Mouse (Mus musculus): Measurements from ENCODE around the gene Olfr1085. TPM values are rescaled to one million over a fixed set of nuclear protein-coding genes. Genes with fewer than 3 reads are reported as not detected.
"Not testable (repeated sequence)": the region's sequence is repeated elsewhere in the genome, so short reads cannot be mapped to it uniquely, and the experiment has no call there.

The Olfr1085 gene
- polyA plus RNA-seq (2015; fragmentation: Nextera tagmentation; extraction: Ambion mirVana): not detected in 2 replicates

GRCm38 (mm10) chr2:86661919-86662318 is at the start of gene Olfr1085:
Gene Olfr1085 (minus strand): TSS chr2:86662019.
- H3K4me3 ChIP-seq (replicated peaks; ENCODE audit: low read length): no peak within 1 kb of the TSS
- H3K4me1 ChIP-seq (ENCODE audit: control insufficient read depth, insufficient read depth, low read length): no peaks in the 10 kb centered on the region
- H3K9me3 ChIP-seq (replicated peaks; ENCODE audit: control insufficient read depth, low read length): no peaks in the 10 kb centered on the region
- no peak within 1 kb of the TSS for H3K4me2 ChIP-seq (ENCODE audit: low read depth, low read length)
- ATAC-seq (ENCODE audit: insufficient read depth, low FRiP score): no peak
- H3K27ac ChIP-seq (ENCODE audit: low read length): no peak within 1 kb of the TSS
- H3K36me3 ChIP-seq (ENCODE audit: control insufficient read depth, insufficient read depth, low read length): no peaks in the 10 kb centered on the region
- WGBS: 25% methylated on average over 1 of the region's 1 CpGs
- H3K27me3 ChIP-seq (ENCODE audit: control insufficient read depth, insufficient read depth, low read length): no peaks in the 10 kb centered on the region
- no peak within 1 kb of the TSS for H3K9ac ChIP-seq (ENCODE audit: low read length)

- no peak within 1 kb of the TSS for H3K9ac ChIP-seq (ENCODE audit: low read length)
- no peak within 1 kb of the TSS for H3K4me3 ChIP-seq (replicated peaks; ENCODE audit: low read length)
- no peaks in the 10 kb centered on the region for H3K36me3 ChIP-seq (ENCODE audit: control insufficient read depth, insufficient read depth, low read length)
- H3K9me3 ChIP-seq (replicated peaks; ENCODE audit: control insufficient read depth, low read length): no peaks in the 10 kb centered on the region
- no peak within 1 kb of the TSS for H3K4me2 ChIP-seq (ENCODE audit: low read depth, low read length)
- no peaks in the 10 kb centered on the region for H3K27me3 ChIP-seq (ENCODE audit: control insufficient read depth, insufficient read depth, low read length)
- ATAC-seq (ENCODE audit: insufficient read depth, low FRiP score): no peak
- no peaks in the 10 kb centered on the region for H3K4me1 ChIP-seq (ENCODE audit: control insufficient read depth, insufficient read depth, low read length)
- no peak within 1 kb of the TSS for H3K27ac ChIP-seq (ENCODE audit: low read length)
Observed at GRCm38 (mm10) chr2:86698295-86698694, 36.5 kb upstream of the Olfr1085 start, which contains the start of gene Olfr1087. Gene Olfr1087 (minus strand): TSS chr2:86698395.

GRCm38 (mm10) chr2:86679992-86680391 is 18.2 kb upstream of the Olfr1085 start, which contains the start of gene Olfr1086:
Gene Olfr1086 (minus strand): TSS chr2:86680092.
- 81% methylated on average over 2 of the region's 2 CpGs for WGBS
- no peak for ATAC-seq (ENCODE audit: insufficient read depth, low FRiP score)

GRCm38 (mm10) chr2:86639625-86640024 is 22.2 kb downstream of the Olfr1085 start, which contains the start of gene Olfr1084:
Gene Olfr1084 (minus strand): TSS chr2:86639725.
- 83% methylated on average over 1 of the region's 1 CpGs for WGBS

More at GRCm38 (mm10) chr2:86679992-86680391, 18.2 kb upstream of the Olfr1085 start, which contains the start of gene Olfr1086:
- no peak within 1 kb of the TSS for H3K27ac ChIP-seq (ENCODE audit: low read length)
- no peaks in the 10 kb centered on the region for H3K36me3 ChIP-seq (ENCODE audit: control insufficient read depth, insufficient read depth, low read length)
- no peak within 1 kb of the TSS for H3K4me2 ChIP-seq (ENCODE audit: low read depth, low read length)
- no peaks in the 10 kb centered on the region for H3K9me3 ChIP-seq (replicated peaks; ENCODE audit: control insufficient read depth, low read length)
- H3K9ac ChIP-seq (ENCODE audit: low read length): no peak within 1 kb of the TSS
- H3K4me3 ChIP-seq (replicated peaks; ENCODE audit: low read length): no peak within 1 kb of the TSS
- H3K4me1 ChIP-seq (ENCODE audit: control insufficient read depth, insufficient read depth, low read length): no peaks in the 10 kb centered on the region
- no peaks in the 10 kb centered on the region for H3K27me3 ChIP-seq (ENCODE audit: control insufficient read depth, insufficient read depth, low read length)

More at GRCm38 (mm10) chr2:86639625-86640024, 22.2 kb downstream of the Olfr1085 start, which contains the start of gene Olfr1084:
- not testable (repeated sequence) for H3K4me3 ChIP-seq (replicated peaks; ENCODE audit: low read length); H3K27ac ChIP-seq (ENCODE audit: low read length); H3K4me1 ChIP-seq (ENCODE audit: control insufficient read depth, insufficient read depth, low read length); ATAC-seq (ENCODE audit: insufficient read depth, low FRiP score); H3K9ac ChIP-seq (ENCODE audit: low read length); H3K4me2 ChIP-seq (ENCODE audit: low read depth, low read length); H3K9me3 ChIP-seq (replicated peaks; ENCODE audit: control insufficient read depth, low read length); H3K27me3 ChIP-seq (ENCODE audit: control insufficient read depth, insufficient read depth, low read length); H3K36me3 ChIP-seq (ENCODE audit: control insufficient read depth, insufficient read depth, low read length)

Other genes with a start within 250 kb of the Olfr1085 start
- not detected in 2 replicates for gene Olfr1061, start 248.0 kb downstream of the Olfr1085 start, polyA plus RNA-seq (2015; fragmentation: Nextera tagmentation; extraction: Ambion mirVana)
- not detected in 2 replicates for gene Olfr1062, start 235.3 kb downstream of the Olfr1085 start, polyA plus RNA-seq (2015; fragmentation: Nextera tagmentation; extraction: Ambion mirVana)
- gene Olfr1065, start 211.4 kb downstream of the Olfr1085 start, polyA plus RNA-seq (2015; fragmentation: Nextera tagmentation; extraction: Ambion mirVana): not detected in 2 replicates
- gene Olfr1066, start 205.8 kb downstream of the Olfr1085 start, polyA plus RNA-seq (2015; fragmentation: Nextera tagmentation; extraction: Ambion mirVana): not detected in 2 replicates
- gene Olfr228, start 174.6 kb downstream of the Olfr1085 start, polyA plus RNA-seq (2015; fragmentation: Nextera tagmentation; extraction: Ambion mirVana): not detected in 2 replicates
- not detected in 2 replicates for gene Olfr1076, start 153.6 kb downstream of the Olfr1085 start, polyA plus RNA-seq (2015; fragmentation: Nextera tagmentation; extraction: Ambion mirVana)
- not detected in 2 replicates for gene Olfr1079, start 119.5 kb downstream of the Olfr1085 start, polyA plus RNA-seq (2015; fragmentation: Nextera tagmentation; extraction: Ambion mirVana)
- gene Olfr1080, start 103.8 kb downstream of the Olfr1085 start, polyA plus RNA-seq (2015; fragmentation: Nextera tagmentation; extraction: Ambion mirVana): not detected in 2 replicates
- gene Olfr1082, start 63.1 kb downstream of the Olfr1085 start, polyA plus RNA-seq (2015; fragmentation: Nextera tagmentation; extraction: Ambion mirVana): not detected in 2 replicates
- not detected in 2 replicates for gene Olfr1084, start 22.3 kb downstream of the Olfr1085 start, polyA plus RNA-seq (2015; fragmentation: Nextera tagmentation; extraction: Ambion mirVana)
- not detected in 2 replicates for gene Olfr1086, start 18.1 kb upstream of the Olfr1085 start, polyA plus RNA-seq (2015; fragmentation: Nextera tagmentation; extraction: Ambion mirVana)
- gene Olfr1087, start 36.4 kb upstream of the Olfr1085 start, polyA plus RNA-seq (2015; fragmentation: Nextera tagmentation; extraction: Ambion mirVana): not detected in 2 replicates
- gene Olfr1089, start 71.7 kb upstream of the Olfr1085 start, polyA plus RNA-seq (2015; fragmentation: Nextera tagmentation; extraction: Ambion mirVana): not detected in 2 replicates
- not detected in 2 replicates for gene Olfr1090, start 97.0 kb upstream of the Olfr1085 start, polyA plus RNA-seq (2015; fragmentation: Nextera tagmentation; extraction: Ambion mirVana)
- not detected in 2 replicates for gene Olfr1093, start 120.5 kb upstream of the Olfr1085 start, polyA plus RNA-seq (2015; fragmentation: Nextera tagmentation; extraction: Ambion mirVana)
- gene Olfr141, start 148.0 kb upstream of the Olfr1085 start, polyA plus RNA-seq (2015; fragmentation: Nextera tagmentation; extraction: Ambion mirVana): not detected in 2 replicates
- gene Olfr1094, start 162.6 kb upstream of the Olfr1085 start, polyA plus RNA-seq (2015; fragmentation: Nextera tagmentation; extraction: Ambion mirVana): not detected in 2 replicates
- gene Olfr1095, start 189.7 kb upstream of the Olfr1085 start, polyA plus RNA-seq (2015; fragmentation: Nextera tagmentation; extraction: Ambion mirVana): not detected in 2 replicates
- not detected in 2 replicates for gene Gm13723, start 212.8 kb upstream of the Olfr1085 start, polyA plus RNA-seq (2015; fragmentation: Nextera tagmentation; extraction: Ambion mirVana)
- not detected in 2 replicates for gene Olfr1097, start 230.2 kb upstream of the Olfr1085 start, polyA plus RNA-seq (2015; fragmentation: Nextera tagmentation; extraction: Ambion mirVana)

Data from stomach, embryonic 16.5 days (tissue).